Mouse (Mus musculus) hindbrain, postnatal 0 days (tissue): ENCODE results near the gene Rnls. TPM values are rescaled to one million over a fixed set of nuclear protein-coding genes. Genes with fewer than 3 reads are reported as not detected.

ENCODE experiments used
- ATAC-seq: fragments of 200-750 bp; cut with Nextera tagmentation; 2 replicates; pipeline ENCODE4 v1.8.0; 2017; ENCODE audit warnings: mild to moderate bottlenecking, moderate TSS enrichment, moderate library complexity
- DNase-seq: peaks from one replicate; pipeline ENCODE4 v3.0.0-alpha.2; 2015; ENCODE audit warnings: low spot score
- H3K27ac ChIP-seq: fragments of 300-500 bp; sonication (generic); 2 replicates; pipeline ENCODE4 v1.5.1; 2014; ENCODE audit warnings: mild to moderate bottlenecking
- H3K27me3 ChIP-seq: fragments of 300-500 bp; sonication (generic); 2 replicates; pipeline ENCODE4 v1.6.1; 2014; ENCODE audit warnings: low read length, mixed read lengths; ENCODE audit not compliant: insufficient read depth
- H3K36me3 ChIP-seq: fragments of 300-500 bp; sonication (generic); 2 replicates; pipeline ENCODE4 v1.6.1; 2014; ENCODE audit warnings: low read length, mixed read lengths; ENCODE audit not compliant: insufficient read depth
- H3K4me1 ChIP-seq: fragments of 300-500 bp; sonication (generic); 2 replicates; pipeline ENCODE4 v1.6.1; 2014; ENCODE audit warnings: antibody characterized with exemption, low read length, mixed read lengths; ENCODE audit not compliant: insufficient read depth
- H3K4me2 ChIP-seq: fragments of 300-500 bp; sonication (generic); 2 replicates; pipeline ENCODE4 v1.6.1; 2014; ENCODE audit warnings: low read depth, mild to moderate bottlenecking, low read length, moderate library complexity, mixed read lengths
- H3K4me3 ChIP-seq: fragments of 300-500 bp; sonication (generic); 2 replicates; pipeline ENCODE4 v1.5.1; 2014; ENCODE audit warnings: low read length
- H3K9ac ChIP-seq: fragments of 300-500 bp; sonication (generic); replicated peaks from 2 replicates; pipeline ENCODE4 v1.6.1; 2014; ENCODE audit warnings: mild to moderate bottlenecking, low read length, moderate library complexity, mixed read lengths
- H3K9me3 ChIP-seq: fragments of 300-500 bp; sonication (generic); 2 replicates; pipeline ENCODE4 v1.6.1; 2016; ENCODE audit warnings: low read length, mixed read lengths
- CTCF ChIP-seq: IDR thresholded peaks from 2 replicates; pipeline ENCODE4 v1.5.1; 2016; ENCODE audit warnings: antibody characterized with exemption, control low read depth, low read depth
- WGBS: fragments of 180-500 bp; shearing (Covaris S2); extraction: QIAGEN DNeasy Blood & Tissue Kit; methylation state at CpG from one replicate; pipeline ENCODE4 v1.1.7; 2014; 5-methylcytosine and 5-hydroxymethylcytosine counted together
- polyA plus RNA-seq: library from polyadenylated mRNA; unstranded; fragments of >200 nt; fragmentation: Nextera tagmentation; extraction: Ambion mirVana; gene quantifications from 2 replicates; pipeline ENCODE4 v1.2.1, GENCODE M21; 2015
- total RNA-seq: library from RNA; depleted of rRNA; stranded (reverse); fragments of >200 nt; gene quantifications from 2 replicates; pipeline ENCODE4 v1.2.3, GENCODE M21; 2014

The Rnls gene
- total and polyA plus RNA-seq, 2 experiments from 2014 or later: 3.3 to 9.8 TPM

DNA sequence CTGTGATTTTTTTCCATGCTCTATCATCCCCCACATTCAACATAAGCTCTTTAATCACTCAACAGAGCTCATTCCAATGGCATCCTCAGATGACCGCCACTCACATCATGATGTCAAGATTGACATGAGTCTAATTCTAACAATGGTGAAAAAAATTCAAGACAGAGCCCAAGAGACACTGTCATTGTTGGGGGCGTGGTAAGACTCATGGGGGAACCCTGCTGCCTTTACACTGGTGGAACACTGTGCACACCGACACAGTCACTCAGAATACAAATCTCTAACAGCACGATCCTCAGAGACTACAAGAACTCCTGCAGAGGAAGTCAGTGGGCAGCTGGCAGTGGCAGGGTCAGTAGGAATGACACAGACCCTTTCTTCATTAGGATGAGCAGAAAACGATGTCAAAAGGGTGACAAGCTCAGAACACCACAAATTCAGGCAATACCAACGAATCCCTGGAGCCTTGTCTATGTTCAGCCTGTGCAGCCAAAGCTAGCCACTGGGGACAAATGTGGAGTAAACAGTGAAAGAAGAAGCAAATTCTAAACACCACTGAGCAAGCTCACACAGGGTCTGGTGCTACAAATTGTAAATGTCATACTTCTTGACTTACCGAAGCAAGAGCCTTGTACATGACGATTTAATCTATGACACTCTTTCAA is 277.3 kb downstream of the Rnls start:
- WGBS: 57% methylated on average over 8 of the region's 8 CpGs
- DNase-seq (no peak), ATAC-seq (no peak)
- Histone ChIP-seq H3K4me2 (no peak overlapping the region), H3K27ac (no peak overlapping the region), H3K9me3 (no peaks in the 10 kb centered on the region), H3K27me3 (no peaks in the 10 kb centered on the region), H3K36me3 (no peaks in the 10 kb centered on the region), H3K9ac (no peak overlapping the region), H3K4me3 (no peak overlapping the region), H3K4me1 (peaks cover 2% of the 10 kb centered on the region; the same call in 1 of the 2 replicates)
- no peak for TF ChIP-seq CTCF

DNA sequence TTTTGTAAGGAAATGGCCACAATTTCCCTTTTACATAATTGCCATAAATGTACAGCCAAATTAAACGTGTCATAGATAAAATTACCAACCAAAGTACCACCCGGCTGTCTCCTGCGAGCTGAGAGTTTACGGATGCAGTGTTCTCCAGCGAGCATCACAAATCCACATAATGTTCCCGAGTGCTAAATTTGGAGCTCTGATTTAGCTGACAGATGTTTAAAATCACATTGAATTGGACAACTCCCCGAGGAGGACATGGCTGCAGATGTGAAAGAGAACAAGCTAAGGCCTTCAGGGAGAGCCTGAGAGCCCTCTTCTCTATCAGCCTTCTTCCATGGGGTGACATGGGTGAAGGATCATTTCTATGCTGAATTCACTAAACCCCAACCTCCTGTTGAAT is 278.3 kb downstream of the Rnls start:
- Histone ChIP-seq H3K9ac (no peak overlapping the region), H3K4me1 (peaks cover 2% of the 10 kb centered on the region; the same call in 1 of the 2 replicates), H3K27me3 (no peaks in the 10 kb centered on the region), H3K36me3 (no peaks in the 10 kb centered on the region), H3K27ac (no peak overlapping the region), H3K9me3 (no peaks in the 10 kb centered on the region), H3K4me2 (no peak overlapping the region), H3K4me3 (no peak overlapping the region)
- TF ChIP-seq CTCF: no peak
- 69% methylated on average over 7 of the region's 7 CpGs for WGBS
- DNase-seq (no peak), ATAC-seq (no peak)

DNA sequence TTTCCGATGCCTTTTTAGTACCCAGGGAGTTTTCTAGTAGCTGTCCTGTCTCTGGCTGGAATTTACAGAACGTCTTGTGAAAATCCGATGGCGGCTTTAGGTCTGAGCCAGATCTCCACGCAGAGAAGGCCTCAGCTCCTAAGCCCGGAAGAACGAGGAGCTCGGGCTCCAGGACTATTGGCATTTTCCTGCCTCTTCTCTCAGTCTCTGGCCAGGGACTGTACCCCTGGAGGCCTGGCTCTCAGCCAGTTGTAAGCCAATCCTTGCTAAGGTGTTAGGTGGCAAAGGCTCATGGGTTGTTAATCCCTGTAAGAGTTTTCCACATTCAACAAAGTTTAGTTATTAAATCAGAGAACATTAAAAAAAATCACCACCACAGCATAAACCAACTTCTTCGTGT is 281.7 kb downstream of the Rnls start:
- TF ChIP-seq CTCF: no peak
- H3K4me3 ChIP-seq: no peak overlapping the region
- peak; percentile 7 for DNase-seq
- no peaks in the 10 kb centered on the region for H3K27me3 ChIP-seq
- H3K27ac ChIP-seq: no peak overlapping the region
- peaks cover 2% of the 10 kb centered on the region; the same call in 1 of the 2 replicates for H3K4me1 ChIP-seq
- no peaks in the 10 kb centered on the region for H3K36me3 ChIP-seq
- no peak overlapping the region for H3K4me2 ChIP-seq
- no peaks in the 10 kb centered on the region for H3K9me3 ChIP-seq
- 0 out of 2 replicates have a peak, but pooled peaks have one; percentile 32 for ATAC-seq
- no peak overlapping the region for H3K9ac ChIP-seq
- WGBS: 47% methylated on average over 9 of the region's 9 CpGs

- no peak overlapping the region for H3K9ac ChIP-seq
- H3K36me3 ChIP-seq: no peaks in the 10 kb centered on the region
- ATAC-seq (peak; percentile 78), DNase-seq (peak; percentile 18)
- H3K27ac ChIP-seq: no peak overlapping the region
- peaks cover 2% of the 10 kb centered on the region; the same call in 1 of the 2 replicates for H3K4me1 ChIP-seq
- H3K4me3 ChIP-seq: no peak overlapping the region
- TF ChIP-seq CTCF: no peak
- no peak overlapping the region for H3K4me2 ChIP-seq
- WGBS: 34% methylated on average over 6 of the region's 6 CpGs
- H3K9me3 ChIP-seq: no peaks in the 10 kb centered on the region
- H3K27me3 ChIP-seq: no peaks in the 10 kb centered on the region
Observed at GRCm38 (mm10) chr19:33109941-33110371, 282.1 kb downstream of the Rnls start.

- DNase-seq (no peak), ATAC-seq (no peak)
- Histone ChIP-seq H3K27ac (no peak overlapping the region), H3K4me2 (no peak overlapping the region), H3K4me3 (no peak overlapping the region), H3K9me3 (no peaks in the 10 kb centered on the region), H3K27me3 (no peaks in the 10 kb centered on the region), H3K9ac (no peak overlapping the region), H3K36me3 (no peaks in the 10 kb centered on the region), H3K4me1 (peaks cover 2% of the 10 kb centered on the region; the same call in 1 of the 2 replicates)
- no peak for TF ChIP-seq CTCF
- 87% methylated on average over 7 of the region's 7 CpGs for WGBS
Observed at GRCm38 (mm10) chr19:33109141-33109540, 283.0 kb downstream of the Rnls start.

DNA sequence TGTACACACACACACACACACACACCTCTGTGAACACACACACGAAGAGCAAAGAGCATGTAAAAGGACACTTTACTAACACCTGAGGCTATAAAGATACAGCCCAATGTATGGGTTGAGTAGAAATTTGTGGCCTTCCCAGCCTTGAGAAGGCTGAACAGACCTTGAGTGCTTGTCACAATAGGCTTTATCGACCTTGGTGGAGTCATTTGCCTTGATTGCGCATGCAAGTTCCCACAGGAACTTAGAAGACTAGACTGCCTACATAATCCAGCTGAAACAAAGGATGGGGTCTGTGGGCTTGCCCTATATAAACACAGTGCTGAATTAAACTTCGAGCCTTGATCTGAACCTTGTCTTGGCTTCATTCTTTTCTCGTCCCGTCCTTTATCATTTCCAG is 288.2 kb downstream of the Rnls start:
- no peaks in the 10 kb centered on the region for H3K4me1 ChIP-seq
- DNase-seq (no peak), ATAC-seq (no peak)
- 94% methylated on average over 6 of the region's 6 CpGs for WGBS
- no peaks in the 10 kb centered on the region for H3K9me3 ChIP-seq
- H3K27me3 ChIP-seq: no peaks in the 10 kb centered on the region
- H3K4me3 ChIP-seq: no peak overlapping the region
- H3K9ac ChIP-seq: no peak overlapping the region
- no peak overlapping the region for H3K27ac ChIP-seq
- no peaks in the 10 kb centered on the region for H3K36me3 ChIP-seq
- TF ChIP-seq CTCF: no peak
- no peak overlapping the region for H3K4me2 ChIP-seq

- Histone ChIP-seq H3K27me3 (no peaks in the 10 kb centered on the region), H3K9ac (no peak overlapping the region), H3K9me3 (no peaks in the 10 kb centered on the region), H3K4me2 (no peak overlapping the region), H3K4me3 (no peak overlapping the region), H3K27ac (peak overlapping the region; percentile 48; the same call in 1 of the 2 replicates), H3K36me3 (no peaks in the 10 kb centered on the region), H3K4me1 (no peaks in the 10 kb centered on the region)
- WGBS: 70% methylated on average over 7 of the region's 7 CpGs
- no peak for TF ChIP-seq CTCF
- DNase-seq (peak; percentile 20), ATAC-seq (peak; percentile 43; the same call in 1 of the 2 replicates)
Observed at GRCm38 (mm10) chr19:33102783-33103139, 289.3 kb downstream of the Rnls start.
